Mouse (Mus musculus): ENCODE results near the gene Zic1. TPM values are rescaled to one million over a fixed set of nuclear protein-coding genes. Genes with fewer than 3 reads are reported as not detected.

Gene Zic1
- total RNA-seq, 2 experiments from 2014 or later: not detected

DNA sequence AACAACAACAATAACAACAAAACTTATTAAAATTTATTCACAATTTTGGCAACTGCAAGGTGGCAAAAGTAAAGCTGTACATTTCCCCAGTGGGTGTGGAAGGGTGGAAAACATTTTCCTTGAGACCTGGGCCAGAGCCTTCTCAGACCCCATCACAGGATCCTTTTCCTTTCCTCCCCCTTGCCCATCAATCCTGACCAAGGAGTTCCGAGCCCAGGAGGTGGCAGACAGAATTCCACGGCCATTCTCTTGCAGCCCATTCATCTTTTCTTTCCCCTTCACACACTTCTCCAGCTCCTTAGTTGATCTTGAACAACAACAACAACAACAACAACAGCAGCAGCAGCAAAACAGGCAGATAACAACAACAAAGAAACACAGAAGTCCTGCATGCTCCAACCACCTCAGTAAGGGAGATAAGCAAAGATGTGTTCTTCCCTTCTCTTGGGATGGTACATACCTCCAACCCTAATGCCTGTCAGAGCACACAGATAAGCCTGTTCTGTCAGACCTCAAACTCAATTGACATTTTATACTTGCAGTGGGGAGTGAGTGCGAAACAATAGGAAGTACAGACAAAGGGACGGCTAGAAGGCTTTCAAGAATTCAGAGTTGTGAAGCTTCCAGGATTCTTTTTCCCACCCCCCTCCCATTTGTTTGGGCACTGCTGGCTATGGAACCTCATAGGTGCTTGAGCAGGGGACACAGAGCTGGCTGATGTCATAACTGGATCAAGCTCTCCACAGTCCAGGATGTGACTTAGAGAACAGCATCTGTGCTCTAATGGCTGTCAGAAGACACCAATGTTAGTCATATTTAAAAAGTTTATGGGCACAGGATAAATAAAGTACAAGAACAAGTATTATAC is 19.3 kb upstream of the Zic1 start:
- no peak for ATAC-seq (replicated peaks; ENCODE audit: low FRiP score, poor library complexity, severe bottlenecking)

- ATAC-seq (replicated peaks; ENCODE audit: low FRiP score, poor library complexity, severe bottlenecking): no peak
Observed at GRCm38 (mm10) chr9:91384136-91384500, 18.5 kb upstream of the Zic1 start.

- ATAC-seq (replicated peaks; ENCODE audit: low FRiP score, poor library complexity, severe bottlenecking): no peak
Observed at GRCm38 (mm10) chr9:91383441-91384135, 18.0 kb upstream of the Zic1 start.

DNA sequence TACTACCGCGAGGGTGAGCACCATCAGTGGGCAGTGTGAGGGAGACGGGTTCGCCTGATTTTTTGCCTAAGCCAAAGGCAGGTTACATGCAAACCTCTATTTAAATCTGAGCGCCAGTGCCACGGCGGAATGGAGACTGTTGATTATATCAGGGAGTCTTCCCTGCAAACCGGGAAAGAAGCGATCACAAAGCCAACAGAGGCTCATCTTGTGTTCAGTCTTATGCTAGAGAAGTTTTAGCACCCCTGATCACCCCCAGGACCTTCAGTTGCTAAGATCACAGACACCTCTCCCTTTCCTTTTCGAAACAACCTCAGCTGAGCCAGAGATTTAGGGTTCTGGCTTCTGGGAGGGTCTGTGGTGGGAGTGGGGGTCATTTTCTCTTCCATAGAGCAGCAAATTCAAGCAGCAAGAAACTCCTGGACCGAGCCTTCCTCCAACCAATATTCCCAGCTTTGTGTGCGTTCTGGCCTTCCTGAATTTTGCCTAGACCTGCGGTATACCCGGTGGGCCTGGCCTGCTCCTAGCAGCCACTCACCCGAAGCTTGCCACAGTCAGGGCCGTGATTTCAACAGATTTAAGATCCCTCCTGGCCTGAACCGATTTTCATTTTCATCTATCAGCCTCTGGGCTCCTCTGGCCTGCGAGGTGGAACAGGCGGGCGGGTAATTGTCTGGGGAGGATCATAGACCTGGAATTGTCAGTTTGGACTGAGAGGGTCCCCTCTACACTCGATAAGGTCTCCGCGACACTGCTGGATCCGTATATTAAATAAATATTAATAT is 17.1 kb upstream of the Zic1 start:
- ATAC-seq (replicated peaks; ENCODE audit: low FRiP score, poor library complexity, severe bottlenecking): no peak

GRCm38 (mm10) chr9:91382111-91382379 is 16.4 kb upstream of the Zic1 start:
- no peak for ATAC-seq (replicated peaks; ENCODE audit: low FRiP score, poor library complexity, severe bottlenecking)

DNA sequence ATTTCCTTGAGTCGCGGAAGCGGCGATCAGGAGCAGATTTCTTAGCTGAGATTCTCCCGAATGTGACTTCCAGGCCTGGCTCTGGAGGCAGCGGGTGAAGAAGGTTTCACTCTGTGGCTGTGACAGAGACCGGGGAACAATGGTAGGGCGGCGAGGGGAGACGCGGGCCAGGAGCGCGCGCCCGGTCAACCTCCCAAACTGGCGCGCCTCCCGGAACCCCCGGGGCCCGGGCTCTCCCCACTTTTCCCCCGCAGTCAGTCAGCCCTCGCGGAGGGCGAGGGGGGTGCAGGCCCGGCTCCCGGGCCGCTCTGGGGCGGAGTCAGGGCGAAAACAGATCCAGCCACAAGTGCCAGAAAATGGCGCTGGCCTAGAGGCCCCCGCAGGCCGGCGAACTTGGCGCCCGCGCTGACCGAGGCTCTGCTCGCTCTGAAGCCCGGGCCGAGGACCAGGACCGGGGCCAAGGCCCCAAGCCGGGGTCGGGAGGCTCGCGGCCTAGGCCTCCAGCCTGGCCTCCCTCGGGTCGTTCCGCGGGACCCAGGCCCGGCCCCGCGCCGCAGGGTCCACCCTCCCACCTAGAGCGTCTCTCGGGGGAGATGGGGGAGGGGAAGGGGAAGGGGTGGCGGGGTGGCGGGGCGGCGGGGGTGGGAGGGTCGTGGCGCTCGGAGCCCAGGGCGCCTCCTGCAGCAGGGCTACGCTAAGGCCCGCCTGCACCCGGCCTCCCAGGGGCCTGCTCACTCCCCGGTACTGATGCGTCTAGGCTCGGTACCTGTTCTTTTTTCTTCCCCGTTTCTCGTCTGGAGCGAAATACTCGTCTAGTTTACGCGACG is 15.9 kb upstream of the Zic1 start:
- no peak for ATAC-seq (replicated peaks; ENCODE audit: low FRiP score, poor library complexity, severe bottlenecking)

DNA sequence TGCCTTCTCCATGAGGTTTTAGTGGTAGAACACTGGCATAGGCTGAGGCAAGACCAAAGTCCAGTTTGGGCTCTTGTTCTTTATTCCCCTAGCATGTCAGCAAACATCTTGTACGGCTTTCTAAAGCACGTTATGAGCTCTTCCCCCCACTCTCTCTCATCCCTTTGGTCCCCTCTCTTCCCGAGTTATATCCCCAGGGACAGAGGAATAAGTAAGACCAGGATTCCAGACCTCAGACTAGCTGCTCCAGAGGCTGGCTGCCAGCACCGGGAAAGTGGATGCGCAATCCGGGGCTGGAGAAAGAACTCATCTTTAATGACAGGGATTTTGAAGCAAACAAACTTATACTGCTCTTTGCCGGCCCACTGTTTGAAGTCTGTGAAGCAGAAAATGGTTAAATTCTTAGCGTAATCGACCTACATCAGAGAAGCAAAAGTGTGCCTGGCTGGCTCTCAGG is 14.9 kb upstream of the Zic1 start:
- ATAC-seq (replicated peaks; ENCODE audit: low FRiP score, poor library complexity, severe bottlenecking): no peak

GRCm38 (mm10) chr9:91379781-91380457 is 14.3 kb upstream of the Zic1 start:
- ATAC-seq (replicated peaks; ENCODE audit: low FRiP score, poor library complexity, severe bottlenecking): no peak

DNA sequence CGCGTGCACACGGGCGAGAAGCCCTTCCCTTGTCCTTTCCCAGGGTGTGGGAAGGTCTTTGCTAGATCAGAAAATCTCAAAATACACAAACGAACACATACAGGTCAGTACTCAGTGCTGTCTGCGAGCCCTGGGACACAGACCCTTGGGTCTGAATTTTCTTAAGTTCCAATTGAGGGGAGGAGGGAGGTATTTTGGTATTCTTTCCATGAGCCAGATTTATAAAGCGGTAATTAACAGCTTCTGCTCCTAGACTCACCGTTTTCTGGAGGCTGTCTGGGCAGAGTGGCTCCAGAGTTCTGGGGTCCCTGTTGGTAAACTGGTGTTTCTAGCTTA is 13.7 kb upstream of the Zic1 start:
- no peak for ATAC-seq (replicated peaks; ENCODE audit: low FRiP score, poor library complexity, severe bottlenecking)

GRCm38 (mm10) chr9:91378411-91379299 is 13.0 kb upstream of the Zic1 start:
- no peak for ATAC-seq (replicated peaks; ENCODE audit: low FRiP score, poor library complexity, severe bottlenecking)

- no peak for ATAC-seq (replicated peaks; ENCODE audit: low FRiP score, poor library complexity, severe bottlenecking)
Observed at GRCm38 (mm10) chr9:91377873-91378150, 12.2 kb upstream of the Zic1 start.

- no peak for ATAC-seq (replicated peaks; ENCODE audit: low FRiP score, poor library complexity, severe bottlenecking)
Observed at GRCm38 (mm10) chr9:91377036-91377872, 11.6 kb upstream of the Zic1 start.

GRCm38 (mm10) chr9:91374665-91375064 is 9.1 kb upstream of the Zic1 start:
- ATAC-seq (replicated peaks; ENCODE audit: low FRiP score, poor library complexity, severe bottlenecking): no peak

- no peak for ATAC-seq (replicated peaks; ENCODE audit: low FRiP score, poor library complexity, severe bottlenecking)
Observed at GRCm38 (mm10) chr9:91373811-91374575, 8.4 kb upstream of the Zic1 start.

DNA sequence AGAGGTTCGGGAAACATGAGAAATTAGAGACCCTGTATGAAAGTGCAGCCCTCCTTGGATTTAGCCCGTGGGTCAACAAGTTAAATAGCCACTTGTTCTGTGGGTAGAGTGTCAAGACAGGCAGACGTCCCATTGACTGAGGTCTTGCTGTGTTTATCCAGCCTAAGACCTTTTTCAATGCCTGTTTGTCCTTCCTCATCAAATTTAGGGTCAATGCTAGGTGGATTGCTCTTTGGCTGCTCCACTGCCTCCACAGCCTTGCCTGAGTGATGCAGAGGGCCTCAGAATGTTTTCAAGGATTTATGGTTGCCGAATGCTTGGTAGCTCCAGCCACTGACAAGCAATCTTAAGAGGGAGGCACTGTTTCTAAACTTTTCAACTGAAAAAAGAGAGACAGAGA is 6.0 kb upstream of the Zic1 start:
- no peak for ATAC-seq (replicated peaks; ENCODE audit: low FRiP score, poor library complexity, severe bottlenecking)

DNA sequence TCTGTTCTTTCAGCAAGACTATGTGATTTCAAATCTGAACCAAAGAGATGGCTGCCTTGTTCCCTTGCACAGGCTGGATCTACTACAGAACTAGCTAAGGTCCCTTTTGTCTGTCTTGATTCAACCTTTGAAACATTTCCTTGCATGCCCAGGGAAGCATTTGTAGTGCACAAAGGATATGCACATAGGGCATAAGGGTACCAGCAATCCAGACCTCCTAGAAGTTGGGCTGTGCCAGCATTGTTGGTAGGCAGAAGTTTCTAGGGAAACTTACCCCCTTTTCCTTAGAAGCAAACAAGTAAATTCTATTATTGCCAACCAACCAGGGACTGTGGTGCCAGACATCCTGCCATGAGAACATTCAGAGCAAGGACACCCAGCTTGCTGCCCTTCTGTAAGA is 5.4 kb upstream of the Zic1 start:
- ATAC-seq (replicated peaks; ENCODE audit: low FRiP score, poor library complexity, severe bottlenecking): no peak

- no peak for ATAC-seq (replicated peaks; ENCODE audit: low FRiP score, poor library complexity, severe bottlenecking)
Observed at GRCm38 (mm10) chr9:91370191-91370708, 4.6 kb upstream of the Zic1 start.

Measured in erythroblast, adult 5-6 weeks (primary cell).